Mouse (Mus musculus): ENCODE results near the gene Jazf1. TPM values are rescaled to one million over a fixed set of nuclear protein-coding genes. Genes with fewer than 3 reads are reported as not detected.
A peak's percentile ranks its signal among the peaks of the same experiment; 100 is the strongest.

Jazf1 gene
- total RNA-seq, 2 experiments from 2014 or later, result 36.8 to 37.8 TPM

GRCm38 (mm10) chr6:52770789-52771188, 297.6 kb downstream of the Jazf1 start:
- no peak for DNase-seq (ENCODE audit: extremely low spot score in 1 of 2, low spot score in 1 of 2)

- no peak for DNase-seq (ENCODE audit: extremely low spot score in 1 of 2, low spot score in 1 of 2)
Observed at GRCm38 (mm10) chr6:52765206-52765605, 303.2 kb downstream of the Jazf1 start.

- no peak for DNase-seq (ENCODE audit: extremely low spot score in 1 of 2, low spot score in 1 of 2)
Observed at GRCm38 (mm10) chr6:52752832-52753231, 315.6 kb downstream of the Jazf1 start.

GRCm38 (mm10) chr6:52734630-52735029, 333.8 kb downstream of the Jazf1 start:
- no peak for DNase-seq (ENCODE audit: extremely low spot score in 1 of 2, low spot score in 1 of 2)

- DNase-seq (ENCODE audit: extremely low spot score in 1 of 2, low spot score in 1 of 2), result no peak
Observed at GRCm38 (mm10) chr6:52730338-52730737, 338.1 kb downstream of the Jazf1 start.

- peak; percentile 52 to 86 for DNase-seq (ENCODE audit: extremely low spot score in 1 of 2, low spot score in 1 of 2)
Observed at GRCm38 (mm10) chr6:52724805-52725439, 343.5 kb downstream of the Jazf1 start.

Other genes starting within 250 kb of the Jazf1 start
- 1 to 10 TPM; 4.4 to 6.6 TPM for gene Creb5, start 218.6 kb upstream of the Jazf1 start, total RNA-seq (2021)